Mouse (Mus musculus) cerebellum, postnatal 14 days (tissue): ENCODE measurements around the gene Nkx2-3.

ENCODE experiments used
- DNase-seq, 2 experiments: peaks; one replicate each; pipeline ENCODE4 v3.0.0; 2021; ENCODE audit warnings: mixed read lengths in 2 of 2

Nkx2-3 gene

GRCm38 (mm10) chr19:43619916-43620479, 7.9 kb downstream of the Nkx2-3 start:
- DNase-seq = no peak

GRCm38 (mm10) chr19:43623913-43624312, 11.8 kb downstream of the Nkx2-3 start:
- no peak for DNase-seq

- no peak for DNase-seq
These were observed 14.0 kb downstream of the Nkx2-3 start for GRCm38 (mm10) chr19:43626160-43626559.

DNA sequence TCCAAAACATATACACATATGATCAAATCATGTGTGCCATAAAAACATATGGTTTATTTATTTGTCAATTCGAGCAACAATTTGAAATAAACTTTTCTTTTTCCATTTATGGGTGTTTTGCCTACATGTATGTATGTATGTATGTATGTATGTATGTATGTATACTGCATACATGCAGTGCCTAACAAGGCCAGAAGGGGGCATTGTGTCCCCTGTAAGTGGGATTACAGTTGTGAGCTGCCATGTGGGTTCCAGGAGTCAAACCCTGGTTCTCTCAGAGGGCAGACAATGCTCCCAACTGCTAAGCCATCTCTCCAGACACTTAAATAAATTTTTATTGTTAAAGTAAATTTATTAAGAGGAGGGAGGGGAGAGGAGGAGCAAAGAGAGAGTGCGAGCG, 15.2 kb downstream of the Nkx2-3 start:
- no peak for DNase-seq

DNA sequence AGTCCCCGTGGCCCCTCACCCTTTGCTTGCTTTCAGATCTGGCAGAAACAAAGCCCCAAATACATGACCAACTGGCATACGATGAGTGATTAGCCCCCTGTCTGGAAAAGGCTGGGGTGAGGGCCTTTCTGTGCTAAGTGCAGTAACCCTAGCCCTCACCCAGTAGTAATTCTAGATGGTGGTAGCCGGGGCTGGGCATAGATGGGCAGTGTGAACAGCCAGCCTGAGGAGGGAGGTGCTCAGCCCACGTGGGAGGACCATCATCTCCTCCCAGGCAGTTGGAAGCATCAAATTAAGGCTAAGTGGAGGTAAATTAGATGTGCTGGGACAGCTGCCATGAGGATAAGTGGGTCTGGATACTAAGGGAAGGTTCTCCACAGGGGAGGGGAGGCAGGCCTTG, 17.0 kb downstream of the Nkx2-3 start:
- DNase-seq = no peak

DNA sequence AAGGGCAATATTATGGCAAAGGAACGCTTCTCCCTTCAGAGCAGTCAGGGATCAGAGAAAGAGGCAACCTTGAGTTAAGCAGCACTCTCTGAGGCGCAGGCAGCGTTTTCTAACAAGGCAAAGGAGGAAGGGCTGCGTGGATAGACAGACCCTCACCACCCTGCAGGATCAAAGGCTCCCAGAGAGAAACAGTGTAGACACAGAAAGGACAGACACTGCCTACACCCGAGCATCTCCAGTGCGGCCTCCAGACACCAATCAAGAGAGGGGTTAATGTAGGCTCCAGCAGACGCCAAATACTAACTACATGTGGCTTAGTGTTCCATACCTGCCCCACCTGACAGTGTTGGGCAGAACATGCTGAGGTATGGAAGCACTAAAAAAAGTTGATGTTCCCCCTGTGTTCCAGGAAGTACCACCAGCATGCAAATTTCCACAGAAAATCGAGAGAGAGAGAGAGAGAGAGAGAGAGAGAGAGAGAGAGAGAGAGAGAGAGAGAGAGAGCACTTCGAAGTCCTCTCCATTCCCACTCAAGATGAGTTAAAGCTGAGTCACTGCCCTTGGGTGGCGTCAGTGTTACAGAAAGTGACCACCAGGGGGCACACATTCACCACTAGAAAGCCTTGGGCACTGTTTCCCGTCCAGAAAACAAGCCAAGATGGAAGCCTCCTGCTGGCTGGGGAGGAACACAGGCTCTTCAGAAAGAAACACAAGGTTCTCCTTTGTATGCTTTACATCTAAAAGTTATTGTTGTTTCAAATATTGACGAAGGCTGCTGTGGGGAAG, 18.5 kb downstream of the Nkx2-3 start:
- DNase-seq = peak; percentile 89 to 94

DNA sequence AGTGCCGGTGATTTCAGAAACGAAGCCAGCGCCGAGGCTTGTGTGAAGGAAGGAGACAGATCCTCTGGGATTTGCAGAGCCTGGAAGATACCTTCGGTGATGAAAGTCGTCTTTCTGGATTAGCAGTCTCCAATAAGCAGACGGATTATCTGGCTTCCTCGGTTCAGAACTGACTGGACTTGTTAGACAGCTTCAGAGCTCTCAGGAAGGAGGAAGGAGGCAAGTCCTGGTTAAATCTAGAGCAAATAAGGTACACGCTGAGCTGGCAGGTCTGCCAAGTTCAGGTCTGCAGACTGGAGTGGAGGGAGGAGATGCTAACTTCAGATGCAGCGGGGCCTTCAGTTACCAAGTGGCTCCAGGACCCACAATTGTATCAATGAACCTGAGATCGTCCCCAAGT, 29.7 kb downstream of the Nkx2-3 start:
- no peak for DNase-seq

DNA sequence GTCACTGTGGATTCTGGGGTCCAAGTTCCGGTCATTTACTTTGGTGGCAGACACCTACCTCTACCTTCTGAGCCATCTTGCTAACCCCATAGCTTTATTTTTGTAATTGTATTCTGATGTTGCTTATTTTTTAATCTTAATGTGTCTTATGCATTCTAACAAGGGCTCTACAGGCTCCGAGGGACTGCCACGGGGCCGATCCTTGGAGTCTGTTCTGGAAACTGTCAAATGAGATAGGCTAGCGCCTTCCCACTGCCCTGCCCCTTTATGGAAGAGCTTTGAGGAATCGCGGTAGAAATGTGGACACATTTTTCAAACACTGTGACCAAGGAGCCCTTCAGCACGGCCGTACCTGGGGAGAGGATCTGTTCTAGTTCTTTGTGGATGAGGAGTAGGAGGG, 30.7 kb downstream of the Nkx2-3 start:
- no peak for DNase-seq

GRCm38 (mm10) chr19:43645508-43645907, 33.4 kb downstream of the Nkx2-3 start:
- no peak for DNase-seq

DNA sequence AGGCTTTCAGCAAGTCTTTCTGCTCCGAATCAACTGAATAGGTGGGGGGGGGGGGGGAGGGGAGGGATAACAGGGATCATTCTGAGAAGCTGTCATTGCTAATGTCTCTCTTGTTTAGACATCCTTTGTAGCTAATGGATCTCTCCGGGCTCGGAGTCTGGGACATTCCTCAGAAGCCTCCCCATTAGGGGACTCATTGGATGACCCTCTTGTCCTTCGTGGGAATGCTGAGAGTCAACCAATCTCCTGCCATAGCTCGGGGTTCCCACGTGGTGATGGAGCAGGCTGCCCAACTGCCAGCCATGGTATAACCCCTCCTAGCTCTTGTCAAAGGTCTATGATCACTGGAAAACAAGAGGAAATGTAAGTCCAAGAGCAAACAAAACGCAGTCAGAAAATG, 34.7 kb downstream of the Nkx2-3 start:
- no peak for DNase-seq

GRCm38 (mm10) chr19:43647261-43647660, 35.1 kb downstream of the Nkx2-3 start:
- no peak for DNase-seq

DNA sequence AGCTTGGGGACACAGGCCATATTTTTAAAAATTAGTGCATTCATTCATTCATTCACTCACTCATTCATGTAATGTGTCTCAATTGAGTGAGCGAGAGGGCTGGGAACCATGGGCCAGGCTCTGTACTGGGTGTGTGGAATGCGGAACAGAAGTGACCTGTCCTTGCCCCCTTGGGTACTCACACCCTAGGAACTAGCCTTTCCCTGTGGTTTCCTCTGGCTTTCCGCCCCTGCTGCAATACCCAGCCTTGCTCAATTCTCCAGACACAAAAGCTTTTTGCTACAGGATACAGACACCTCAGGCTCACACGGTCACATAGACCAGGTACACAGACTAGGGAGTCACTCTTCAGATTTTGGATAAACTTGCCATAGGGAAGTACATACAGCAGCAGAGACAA, 36.2 kb downstream of the Nkx2-3 start:
- no peak for DNase-seq

DNA sequence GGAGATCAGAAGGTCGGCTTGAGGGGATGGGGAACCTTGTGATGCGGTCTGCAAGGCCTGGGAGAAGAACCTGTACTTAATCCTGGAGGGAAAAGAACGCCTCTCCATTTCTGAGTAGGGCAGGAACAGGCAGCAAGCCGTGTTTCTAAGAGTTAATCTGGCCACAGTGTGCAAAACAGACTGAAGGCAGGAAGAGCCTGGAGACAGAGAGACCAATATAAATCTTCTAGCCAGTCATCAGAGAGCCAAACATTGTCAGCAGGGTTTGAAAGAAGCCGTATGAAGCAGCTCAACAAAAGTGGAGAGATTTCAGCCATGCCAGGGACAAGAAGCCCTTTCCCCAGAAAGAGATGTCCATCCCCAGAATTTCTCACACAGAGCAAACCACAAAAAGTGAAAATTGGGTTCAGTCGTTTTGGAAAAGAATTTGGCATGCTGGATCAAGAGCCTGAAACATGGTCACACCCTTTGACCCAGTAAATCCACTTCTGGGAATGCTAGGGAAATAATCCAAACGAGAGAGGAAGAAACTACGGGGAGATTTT, 39.2 kb downstream of the Nkx2-3 start:
- DNase-seq = no peak

DNA sequence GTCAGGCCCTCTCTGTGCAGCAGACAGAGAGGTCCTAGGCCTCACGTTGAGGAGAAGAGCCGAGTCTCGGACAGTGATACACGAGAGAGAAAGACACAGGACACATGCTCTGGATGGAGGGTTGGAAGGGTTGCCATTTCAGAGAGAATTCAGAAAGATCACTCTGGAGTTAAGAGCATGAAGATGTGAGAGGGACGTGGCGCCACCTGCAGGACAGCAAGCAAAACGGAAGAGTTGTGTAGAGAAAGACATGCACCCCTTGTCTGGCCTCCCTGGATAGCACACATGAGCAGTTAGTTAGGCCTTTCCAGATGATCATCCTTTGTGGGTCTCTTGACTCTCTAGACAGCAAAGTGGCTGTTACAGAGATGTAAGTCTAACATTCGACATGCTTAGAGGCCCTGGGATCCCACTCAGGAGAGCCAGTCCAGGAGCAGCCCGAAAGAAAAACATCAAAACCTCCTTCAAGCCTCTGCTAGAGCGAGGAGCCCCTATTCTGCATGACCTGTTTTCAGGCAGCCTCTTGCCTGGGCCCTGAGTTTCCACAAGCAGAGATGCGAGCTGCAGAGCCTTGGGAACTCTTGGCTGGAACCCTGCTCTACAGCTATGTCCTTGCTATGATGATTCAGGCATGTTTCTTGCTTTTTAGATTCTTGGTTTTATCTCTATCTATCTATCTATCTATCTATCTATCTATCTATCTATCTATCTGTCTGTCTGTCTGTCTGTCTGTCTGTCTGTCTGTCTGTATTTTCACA, 43.8 kb downstream of the Nkx2-3 start:
- DNase-seq = peak; percentile 73 to 85

- DNase-seq = no peak
These were observed 47.5 kb downstream of the Nkx2-3 start for GRCm38 (mm10) chr19:43659632-43660031.

DNA sequence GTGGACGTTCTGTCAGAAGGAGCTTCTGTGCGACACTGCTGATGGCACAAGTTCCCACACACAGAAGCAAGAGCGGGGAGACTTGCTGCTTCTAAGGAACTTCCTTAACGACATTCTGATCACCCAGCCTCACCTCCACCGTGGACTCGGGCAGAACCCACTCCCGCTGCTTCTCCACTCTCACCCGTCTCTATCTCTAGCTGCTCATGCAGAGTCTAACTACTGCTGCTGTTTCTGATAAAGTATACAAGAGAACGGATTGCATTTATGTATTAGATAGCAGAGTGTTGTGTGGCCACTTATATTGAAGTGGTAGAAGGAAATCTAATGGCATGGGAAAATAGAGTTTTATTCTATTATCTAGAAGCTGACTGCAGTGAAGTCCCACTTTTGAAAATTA, 48.6 kb downstream of the Nkx2-3 start:
- DNase-seq = no peak

- peak; percentile 19 to 42 for DNase-seq
These were observed 50.2 kb downstream of the Nkx2-3 start for GRCm38 (mm10) chr19:43662176-43662967.

- no peak for DNase-seq
These were observed 51.3 kb downstream of the Nkx2-3 start for GRCm38 (mm10) chr19:43663471-43663870.
